Mouse (Mus musculus) lung, postnatal 14 days (tissue): ENCODE results near the gene Map3k15.

Experiments
- DNase-seq: peaks from one replicate; pipeline ENCODE4 v3.0.0; 2021

Map3k15 gene

GRCm38 (mm10) chrX:159988002-159988960 lies at the start of gene Map3k15:
TSS of gene Map3k15 (plus strand) at chrX:159988433.
- peak; percentile 58 for DNase-seq

GRCm38 (mm10) chrX:159942569-159942968 lies 45.7 kb upstream of the Map3k15 start:
- DNase-seq = no peak

GRCm38 (mm10) chrX:159943586-159943985 lies 44.6 kb upstream of the Map3k15 start:
- DNase-seq = no peak

- no peak for DNase-seq
Measured at GRCm38 (mm10) chrX:159953546-159954429, 34.4 kb upstream of the Map3k15 start.

GRCm38 (mm10) chrX:159954430-159954779 lies 33.8 kb upstream of the Map3k15 start:
- no peak for DNase-seq

GRCm38 (mm10) chrX:159955433-159955832 lies 32.8 kb upstream of the Map3k15 start:
- no peak for DNase-seq

GRCm38 (mm10) chrX:159961385-159961784 lies 26.8 kb upstream of the Map3k15 start:
- DNase-seq = no peak

GRCm38 (mm10) chrX:159963273-159963672 lies 25.0 kb upstream of the Map3k15 start:
- peak; percentile 73 for DNase-seq

GRCm38 (mm10) chrX:159963925-159964324 lies 24.3 kb upstream of the Map3k15 start:
- DNase-seq = no peak

- DNase-seq = no peak
Measured at GRCm38 (mm10) chrX:159969025-159969424, 19.2 kb upstream of the Map3k15 start.

GRCm38 (mm10) chrX:159971091-159971779 lies 17.0 kb upstream of the Map3k15 start:
- DNase-seq = no peak

GRCm38 (mm10) chrX:159973730-159974129 lies 14.5 kb upstream of the Map3k15 start:
- DNase-seq = peak; percentile 8

GRCm38 (mm10) chrX:159976243-159976642 lies 12.0 kb upstream of the Map3k15 start:
- no peak for DNase-seq

GRCm38 (mm10) chrX:159995808-159996207 lies 7.6 kb downstream of the Map3k15 start:
- DNase-seq = no peak

- DNase-seq = no peak
Measured at GRCm38 (mm10) chrX:160053306-160053705, 65.1 kb downstream of the Map3k15 start.

- no peak for DNase-seq
Measured at GRCm38 (mm10) chrX:160054643-160055042, 66.4 kb downstream of the Map3k15 start.

- DNase-seq = no peak
Measured at GRCm38 (mm10) chrX:160091973-160092372, 103.7 kb downstream of the Map3k15 start.

GRCm38 (mm10) chrX:160107817-160108216 lies 119.6 kb downstream of the Map3k15 start:
- no peak for DNase-seq

GRCm38 (mm10) chrX:160113777-160114176 lies 125.5 kb downstream of the Map3k15 start:
- DNase-seq = no peak

- no peak for DNase-seq
Measured at GRCm38 (mm10) chrX:160116074-160116473, 127.8 kb downstream of the Map3k15 start.

- peak; percentile 48 for DNase-seq
Measured at GRCm38 (mm10) chrX:160116658-160117057, 128.4 kb downstream of the Map3k15 start.

GRCm38 (mm10) chrX:160134136-160134843 lies 146.1 kb downstream of the Map3k15 start:
- DNase-seq = no peak
